Mouse (Mus musculus) frontal cortex, postnatal 36 days (tissue): ENCODE data around the gene Rmnd1.

Experiments
- DNase-seq, 2 experiments: peaks; one replicate each; pipeline ENCODE4 v3.0.0; 2022; ENCODE audit warnings: low spot score in 2 of 2

Rmnd1 gene

GRCm38 (mm10) chr10:4354371-4355260 is 77.6 kb downstream of the Rmnd1 start:
- no peak for DNase-seq
